Mouse (Mus musculus) heart, adult 2 months (tissue): ENCODE measurements at regions not wholly inside any gene's neighbourhood (a gene's known extent, or its start where the extent isn't known, plus 50 kb on each side); places are given as distances from the start of the nearest gene placed in this dataset.

Experiments
- CTCF ChIP-seq: fragments of 200-600 bp; IDR thresholded peaks from 2 replicates; pipeline ENCODE4 v1.8.1; 2022; ENCODE audit warnings: antibody characterized with exemption, mild to moderate bottlenecking, moderate library complexity
- EP300 ChIP-seq: fragments of 200-500 bp; IDR thresholded peaks from 2 replicates; pipeline ENCODE4 v1.6.1; 2011; ENCODE audit warnings: low read depth, low read length, control low read depth; ENCODE audit not compliant: insufficient read depth
- POLR2A ChIP-seq: fragments of 200-500 bp; IDR thresholded peaks from 2 replicates; pipeline ENCODE4 v1.6.1; 2011; ENCODE audit warnings: mild to moderate bottlenecking, low read depth, low read length, control low read depth; ENCODE audit not compliant: insufficient read depth

GRCm38 (mm10) chr10:99948740-99949139, 66.7 kb upstream of the Kitl start:
- TF ChIP-seq POLR2A, result no peak
- no peak for TF ChIP-seq CTCF
- TF ChIP-seq EP300, result no peak
